Mouse (Mus musculus): ENCODE data around the gene Mbd6.
A peak's percentile ranks its signal among the peaks of the same experiment; 100 is the strongest.

Mbd6 gene

GRCm38 (mm10) chr10:127262548-127263398 lies 26.0 kb downstream of the Mbd6 start, which contains the start of gene Kif5a:
Gene Kif5a (minus strand): TSS chr10:127263348.
- DNase-seq (ENCODE audit: low spot score in 2 of 2): no peak

GRCm38 (mm10) chr10:127261706-127262547 lies 26.9 kb downstream of the Mbd6 start:
- DNase-seq (ENCODE audit: low spot score in 2 of 2): no peak

- DNase-seq (ENCODE audit: low spot score in 2 of 2): no peak
Measured at GRCm38 (mm10) chr10:127258489-127258888, 30.3 kb downstream of the Mbd6 start.

GRCm38 (mm10) chr10:127257790-127258189 lies 31.0 kb downstream of the Mbd6 start:
- DNase-seq (ENCODE audit: low spot score in 2 of 2): no peak

GRCm38 (mm10) chr10:127255625-127256345 lies 33.0 kb downstream of the Mbd6 start:
- DNase-seq (ENCODE audit: low spot score in 2 of 2): no peak

GRCm38 (mm10) chr10:127250810-127251209 lies 38.0 kb downstream of the Mbd6 start:
- no peak for DNase-seq (ENCODE audit: low spot score in 2 of 2)

- DNase-seq (ENCODE audit: low spot score in 2 of 2): no peak
Measured at GRCm38 (mm10) chr10:127238241-127238824, 50.5 kb downstream of the Mbd6 start.

- no peak for DNase-seq (ENCODE audit: low spot score in 2 of 2)
Measured at GRCm38 (mm10) chr10:127236541-127236940, 52.3 kb downstream of the Mbd6 start.

GRCm38 (mm10) chr10:127233141-127233540 lies 55.7 kb downstream of the Mbd6 start:
- DNase-seq (ENCODE audit: low spot score in 2 of 2): peak in 1 of 2 experiments; percentile 12
